15 mouse cellular contexts compared by ENCODE assay signal in the genomic region with DNA sequence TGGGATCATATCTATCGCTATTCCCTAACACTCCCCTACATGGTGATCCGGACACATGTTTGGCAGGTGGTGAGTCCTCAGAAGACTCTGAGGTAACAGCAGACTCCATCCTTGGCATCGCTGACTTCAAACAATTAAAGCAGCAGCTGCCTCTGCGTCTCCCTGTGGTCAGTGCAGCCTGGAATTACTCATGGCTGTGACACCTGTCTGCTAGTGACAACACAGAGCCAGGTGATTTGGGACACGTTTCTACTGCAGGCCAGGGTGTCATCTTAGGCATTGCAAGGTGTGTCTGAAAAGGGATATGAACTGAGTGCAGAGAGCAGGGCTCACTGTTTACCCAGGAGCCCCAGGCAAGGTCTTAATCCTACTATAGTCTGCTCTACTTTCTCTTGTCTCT. TPM values are rescaled to one million over a fixed set of nuclear protein-coding genes. Genes with fewer than 3 reads are reported as not detected.
DNase-seq lines count a peak whose midpoint lies in the region; ATAC-seq lines count a peak whose summit lies in the region.
"Had no signal": no experiment of that assay in that cellular context is flagged by ENCODE, and none has a peak within 500 bp of the region (broad histone marks: within the 10 kb centered on the region; RNA-seq: fewer than 3 reads in every experiment).

No protein-coding gene starts in this region.

- WGBS in forebrain, embryonic 10.5 days, result 49% methylated on average over 5 of the region's 5 CpGs
- WGBS in forebrain, embryonic 16.5 days, result 52% methylated on average over 5 of the region's 5 CpGs
- 50% methylated on average over 5 of the region's 5 CpGs for WGBS in hindbrain, embryonic 13.5 days
- WGBS in midbrain, embryonic 14.5 days, result 43% methylated on average over 5 of the region's 5 CpGs

- no peaks in the 10 kb centered on the region for H3K36me3 ChIP-seq in forebrain, embryonic 10.5 days (replicated peaks)
- H3K36me3 ChIP-seq in forebrain, embryonic 16.5 days (ENCODE audit: control insufficient read depth, insufficient read depth), result no peaks in the 10 kb centered on the region
- no peaks in the 10 kb centered on the region for H3K36me3 ChIP-seq in hindbrain, embryonic 13.5 days
- no peaks in the 10 kb centered on the region for H3K36me3 ChIP-seq in midbrain, embryonic 14.5 days (ENCODE audit: control insufficient read depth, insufficient read depth, low read length)
- H3K36me3 ChIP-seq: limb, embryonic 15.5 days had no signal

- H3K9ac ChIP-seq in forebrain, embryonic 16.5 days (replicated peaks; ENCODE audit: low read depth, low read length), result no peak overlapping the region
- 0 out of 2 replicates have a peak overlapping the region, but pooled peaks have one; percentile 8 for H3K9ac ChIP-seq in hindbrain, embryonic 13.5 days
- peak overlapping the region; percentile 30; the same call in 1 of the 2 replicates for H3K9ac ChIP-seq in midbrain, embryonic 14.5 days (replicated peaks; ENCODE audit: low read length)
- H3K9ac ChIP-seq: limb, embryonic 15.5 days had no signal

- no peak for DNase-seq in forebrain, embryonic 10.5 days (ENCODE audit: extremely low spot score, low spot score)
- DNase-seq in midbrain, embryonic 14.5 days, result peak; percentile 29
- no peak for DNase-seq in kidney, adult 9 months
- DNase-seq in embryo, embryonic 11 days, result no peak
- DNase-seq: adrenal gland, adult 2 months; heart, postnatal 4 days; kidney, adult 2 months; lung, adult 18-20 months; right cerebral cortex, adult 18-20 months had no signal

- H3K27me3 ChIP-seq in forebrain, embryonic 10.5 days (ENCODE audit: poor library complexity, severe bottlenecking), result no peaks in the 10 kb centered on the region
- no peaks in the 10 kb centered on the region for H3K27me3 ChIP-seq in forebrain, embryonic 16.5 days (replicated peaks; ENCODE audit: control insufficient read depth, insufficient read depth, low read length)
- H3K27me3 ChIP-seq in hindbrain, embryonic 13.5 days, result no peaks in the 10 kb centered on the region
- H3K27me3 ChIP-seq in midbrain, embryonic 14.5 days (ENCODE audit: control insufficient read depth, insufficient read depth, low read length), result no peaks in the 10 kb centered on the region
- H3K27me3 ChIP-seq: limb, embryonic 15.5 days had no signal

- no peaks in the 10 kb centered on the region for H3K9me3 ChIP-seq in forebrain, embryonic 10.5 days
- no peaks in the 10 kb centered on the region for H3K9me3 ChIP-seq in forebrain, embryonic 16.5 days (ENCODE audit: control insufficient read depth, low read length)
- H3K9me3 ChIP-seq in hindbrain, embryonic 13.5 days, result no peaks in the 10 kb centered on the region
- H3K9me3 ChIP-seq in midbrain, embryonic 14.5 days (ENCODE audit: control insufficient read depth, low read length), result no peaks in the 10 kb centered on the region
- H3K9me3 ChIP-seq: limb, embryonic 15.5 days had no signal

- no peak overlapping the region for H3K4me3 ChIP-seq in forebrain, embryonic 10.5 days
- no peak overlapping the region for H3K4me3 ChIP-seq in forebrain, embryonic 16.5 days (replicated peaks; ENCODE audit: low read length)
- no peak overlapping the region for H3K4me3 ChIP-seq in brown adipose tissue, adult 24 weeks (ENCODE audit: insufficient read depth, low read depth, low read length)
- H3K4me3 ChIP-seq in hindbrain, embryonic 13.5 days, result no peak overlapping the region
- no peak overlapping the region for H3K4me3 ChIP-seq in midbrain, embryonic 14.5 days (replicated peaks; ENCODE audit: low read depth, low read length)
- H3K4me3 ChIP-seq: limb, embryonic 15.5 days had no signal

- peak overlapping the region; percentile 63 for H3K27ac ChIP-seq in forebrain, embryonic 10.5 days
- H3K27ac ChIP-seq in forebrain, embryonic 16.5 days (ENCODE audit: low read length), result no peak overlapping the region
- peak overlapping the region; percentile 55 for H3K27ac ChIP-seq in brown adipose tissue, adult 24 weeks (replicated peaks; ENCODE audit: low read depth, low read length)
- peak overlapping the region; percentile 78 for H3K27ac ChIP-seq in hindbrain, embryonic 13.5 days
- H3K27ac ChIP-seq in midbrain, embryonic 14.5 days (replicated peaks; ENCODE audit: low read depth, low read length), result peak overlapping the region; percentile 72
- H3K27ac ChIP-seq: limb, embryonic 15.5 days; macrophage had no signal

- no peak overlapping the region for H3K4me2 ChIP-seq in forebrain, embryonic 16.5 days (ENCODE audit: low read length)
- H3K4me2 ChIP-seq in hindbrain, embryonic 13.5 days, result no peak overlapping the region
- H3K4me2 ChIP-seq in midbrain, embryonic 14.5 days (ENCODE audit: low read length), result no peak overlapping the region
- H3K4me2 ChIP-seq: limb, embryonic 15.5 days had no signal

- peaks cover 59% of the 10 kb centered on the region for H3K4me1 ChIP-seq in forebrain, embryonic 10.5 days
- no peaks in the 10 kb centered on the region for H3K4me1 ChIP-seq in forebrain, embryonic 16.5 days (replicated peaks; ENCODE audit: control insufficient read depth, insufficient read depth, low read length)
- H3K4me1 ChIP-seq in brown adipose tissue, adult 24 weeks (ENCODE audit: control insufficient read depth, insufficient read depth, insufficient read length, low read length), result peaks cover 3% of the 10 kb centered on the region
- peaks cover 23% of the 10 kb centered on the region for H3K4me1 ChIP-seq in hindbrain, embryonic 13.5 days (replicated peaks)
- peaks cover 15% of the 10 kb centered on the region for H3K4me1 ChIP-seq in midbrain, embryonic 14.5 days (ENCODE audit: control insufficient read depth, insufficient read depth, low read length)

- ATAC-seq in forebrain, embryonic 16.5 days, result no peak
- ATAC-seq in hindbrain, embryonic 13.5 days (ENCODE audit: low FRiP score), result 0 out of 2 replicates have a peak, but pooled peaks have one; percentile 13
- ATAC-seq in midbrain, embryonic 14.5 days (ENCODE audit: low FRiP score, low TSS enrichment), result no peak
- ATAC-seq in megakaryocyte progenitor cell, adult 5-6 weeks (replicated peaks; ENCODE audit: poor library complexity), result no peak

RNA-seq across cellular contexts. Expression of a gene that starts 58.8 kb away (rescaled TPM):
- polyA plus RNA-seq in forebrain, embryonic 10.5 days (2016; fragmentation: Nextera tagmentation; extraction: Ambion mirVana), result 16.5 and 18.7 TPM in 2 replicates
- polyA plus RNA-seq in forebrain, embryonic 16.5 days (2015; fragmentation: Nextera tagmentation; extraction: Ambion mirVana), result 16.3 and 16.6 TPM in 2 replicates
- 14.8 and 32.1 TPM in 2 replicates for polyA plus RNA-seq in brown adipose tissue, adult 24 weeks (2012; ENCODE audit: insufficient read depth, insufficient read length, missing spikeins)
- polyA plus RNA-seq in hindbrain, embryonic 13.5 days (2015; fragmentation: Nextera tagmentation; extraction: Ambion mirVana), result 29.0 and 29.5 TPM in 2 replicates
- 20.1 and 25.3 TPM in 2 replicates for polyA plus RNA-seq in midbrain, embryonic 14.5 days (2014; fragmentation: Nextera tagmentation; extraction: Ambion mirVana)
- total RNA-seq in megakaryocyte progenitor cell, adult 5-6 weeks (2015), result 0.84 and 1.2 TPM in 2 replicates
- 0.54 and 0.61 TPM in 2 replicates for total RNA-seq in megakaryocyte progenitor cell, adult 5-6 weeks (2017)
